Mouse (Mus musculus) embryonic facial prominence, embryonic 11.5 days (tissue): ENCODE results near the gene Cpa4. TPM values are rescaled to one million over a fixed set of nuclear protein-coding genes. Genes with fewer than 3 reads are reported as not detected.

Experiments used
- ATAC-seq: fragments of 200-750 bp; cut with Nextera tagmentation; replicated peaks from 2 replicates; pipeline ENCODE4 v1.8.0; 2017; ENCODE audit warnings: low read depth; ENCODE audit not compliant: insufficient number of reproducible peaks, low FRiP score, low TSS enrichment
- DNase-seq: peaks from one replicate; pipeline ENCODE4 v3.0.0-alpha.2; 2015; ENCODE audit warnings: low spot score
- H3K27ac ChIP-seq: fragments of 300-500 bp; sonication (generic); replicated peaks from 2 replicates; pipeline ENCODE4 v1.5.1; 2014; ENCODE audit warnings: mild to moderate bottlenecking, low read depth, low read length, control low read depth
- H3K27me3 ChIP-seq: fragments of 300-500 bp; sonication (generic); 2 replicates; pipeline ENCODE4 v1.6.1; 2014; ENCODE audit warnings: mild to moderate bottlenecking, low read length, moderate library complexity, mixed read lengths; ENCODE audit not compliant: control insufficient read depth, insufficient read depth
- H3K36me3 ChIP-seq: fragments of 300-500 bp; sonication (generic); replicated peaks from 2 replicates; pipeline ENCODE4 v1.6.1; 2014; ENCODE audit warnings: low read depth, mild to moderate bottlenecking, low read length, moderate library complexity, mixed read lengths; ENCODE audit not compliant: control insufficient read depth, insufficient read depth
- H3K4me1 ChIP-seq: fragments of 300-500 bp; sonication (generic); 2 replicates; pipeline ENCODE4 v1.6.1; 2014; ENCODE audit warnings: low read length, mixed read lengths; ENCODE audit not compliant: control insufficient read depth, insufficient read depth
- H3K4me2 ChIP-seq: fragments of 300-500 bp; sonication (generic); 2 replicates; pipeline ENCODE4 v1.6.1; 2014; ENCODE audit warnings: low read depth, mild to moderate bottlenecking, control low read depth, low read length, moderate library complexity
- H3K4me3 ChIP-seq: fragments of 300-500 bp; sonication (generic); 2 replicates; pipeline ENCODE4 v1.5.1; 2014; ENCODE audit warnings: low read depth, low read length, control low read depth
- H3K9ac ChIP-seq: fragments of 300-500 bp; sonication (generic); replicated peaks from 2 replicates; pipeline ENCODE4 v1.6.1; 2014; ENCODE audit warnings: mild to moderate bottlenecking, control low read depth, low read length
- H3K9me3 ChIP-seq: fragments of 300-500 bp; sonication (generic); replicated peaks from 2 replicates; pipeline ENCODE4 v1.6.1; 2016; ENCODE audit warnings: mild to moderate bottlenecking, low read length, inconsistent platforms, mixed read lengths; ENCODE audit not compliant: control insufficient read depth
- WGBS: fragments of 180-500 bp; shearing (Covaris S2); extraction: QIAGEN DNeasy Blood & Tissue Kit; methylation state at CpG from one replicate; pipeline ENCODE4 v1.1.7; 2014; 5-methylcytosine and 5-hydroxymethylcytosine counted together
- polyA plus RNA-seq: library from polyadenylated mRNA; unstranded; fragments of >200 nt; fragmentation: Nextera tagmentation; extraction: Ambion mirVana; gene quantifications from 2 replicates; pipeline ENCODE4 v1.2.1, GENCODE M21; 2014

The Cpa4 gene
- polyA plus RNA-seq, 1 experiment from 2014 or later, result 1.4 TPM

GRCm38 (mm10) chr6:30547656-30548306 is 20.4 kb upstream of the Cpa4 start:
- H3K27me3 ChIP-seq, result no peaks in the 10 kb centered on the region
- no peak for ATAC-seq
- no peak overlapping the region for H3K4me2 ChIP-seq
- WGBS, result 22% methylated on average over 9 of the region's 9 CpGs
- H3K4me1 ChIP-seq, result peaks cover 2% of the 10 kb centered on the region
- no peaks in the 10 kb centered on the region for H3K9me3 ChIP-seq
- H3K36me3 ChIP-seq, result no peaks in the 10 kb centered on the region
- H3K4me3 ChIP-seq, result no peak overlapping the region
- peak overlapping the region; percentile 93 for H3K27ac ChIP-seq
- DNase-seq, result no peak
- peak overlapping the region; percentile 33 for H3K9ac ChIP-seq

GRCm38 (mm10) chr6:30549231-30549761 is 18.9 kb upstream of the Cpa4 start:
- H3K36me3 ChIP-seq, result no peaks in the 10 kb centered on the region
- H3K27ac ChIP-seq, result peak overlapping the region; percentile 93
- H3K4me3 ChIP-seq, result no peak overlapping the region
- H3K9ac ChIP-seq, result peak overlapping the region; percentile 32
- no peaks in the 10 kb centered on the region for H3K9me3 ChIP-seq
- H3K4me1 ChIP-seq, result peaks cover 2% of the 10 kb centered on the region
- DNase-seq (peak; percentile 92), ATAC-seq (peak; percentile 78)
- H3K27me3 ChIP-seq, result no peaks in the 10 kb centered on the region
- 2% methylated on average over 15 of the region's 15 CpGs for WGBS
- peak overlapping the region; percentile 8; the same call in 1 of the 2 replicates for H3K4me2 ChIP-seq

DNA sequence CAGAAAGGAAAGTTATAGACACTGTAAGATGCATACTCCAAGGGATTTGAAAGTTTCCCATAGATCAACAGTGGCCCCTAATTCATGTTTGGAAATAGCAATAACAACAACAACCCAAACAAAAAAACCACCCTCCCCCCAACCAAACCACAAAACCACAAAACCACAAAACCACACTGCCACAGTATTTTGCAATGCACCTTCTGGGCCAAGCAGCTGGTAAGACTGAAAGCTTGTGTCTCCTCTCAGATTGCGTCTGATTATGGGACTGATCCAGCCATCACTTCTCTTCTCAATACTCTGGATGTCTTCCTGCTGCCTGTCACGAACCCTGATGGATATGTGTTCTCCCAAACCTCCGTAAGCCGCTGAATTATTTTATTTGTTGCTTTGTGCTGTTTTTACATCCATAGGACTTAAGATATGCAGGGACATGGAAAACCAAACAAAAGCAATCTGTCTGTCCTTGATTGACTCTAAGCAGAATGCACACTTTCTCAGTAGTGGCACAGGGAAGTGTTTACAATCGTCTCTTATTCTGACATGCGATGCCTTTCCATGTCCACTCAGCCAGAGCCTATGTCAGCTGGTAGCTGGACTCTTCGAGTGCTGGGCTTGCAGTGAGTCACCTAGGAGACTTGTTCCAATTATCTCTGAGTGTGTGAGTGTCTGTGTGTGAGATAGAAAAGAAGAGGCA is 17.5 kb upstream of the Cpa4 start:
- Histone ChIP-seq H3K4me3 (no peak overlapping the region), H3K4me2 (no peak overlapping the region), H3K27ac (no peak overlapping the region), H3K9me3 (no peaks in the 10 kb centered on the region), H3K36me3 (no peaks in the 10 kb centered on the region), H3K9ac (no peak overlapping the region), H3K4me1 (peaks cover 2% of the 10 kb centered on the region), H3K27me3 (no peaks in the 10 kb centered on the region)
- DNase-seq (no peak), ATAC-seq (no peak)
- 76% methylated on average over 7 of the region's 7 CpGs for WGBS

DNA sequence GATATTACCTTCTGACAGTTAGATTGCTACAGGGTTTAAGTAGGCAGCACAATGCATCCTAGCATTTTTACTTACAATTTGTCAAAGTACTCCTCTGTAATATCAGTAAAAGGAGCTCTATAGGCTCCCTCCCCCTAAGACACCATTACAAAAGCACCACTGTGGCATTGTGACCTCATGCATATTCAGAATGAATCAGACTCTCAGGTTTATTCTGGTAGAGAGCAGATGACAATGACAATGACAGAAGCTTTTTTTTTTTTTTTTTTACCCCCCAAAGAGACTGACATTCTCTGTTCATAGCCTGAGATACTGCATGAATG is 17.0 kb upstream of the Cpa4 start:
- Histone ChIP-seq H3K4me1 (peaks cover 2% of the 10 kb centered on the region), H3K9me3 (no peaks in the 10 kb centered on the region), H3K9ac (no peak overlapping the region), H3K27ac (no peak overlapping the region), H3K27me3 (no peaks in the 10 kb centered on the region), H3K36me3 (no peaks in the 10 kb centered on the region), H3K4me3 (no peak overlapping the region), H3K4me2 (no peak overlapping the region)
- ATAC-seq (no peak), DNase-seq (no peak)

DNA sequence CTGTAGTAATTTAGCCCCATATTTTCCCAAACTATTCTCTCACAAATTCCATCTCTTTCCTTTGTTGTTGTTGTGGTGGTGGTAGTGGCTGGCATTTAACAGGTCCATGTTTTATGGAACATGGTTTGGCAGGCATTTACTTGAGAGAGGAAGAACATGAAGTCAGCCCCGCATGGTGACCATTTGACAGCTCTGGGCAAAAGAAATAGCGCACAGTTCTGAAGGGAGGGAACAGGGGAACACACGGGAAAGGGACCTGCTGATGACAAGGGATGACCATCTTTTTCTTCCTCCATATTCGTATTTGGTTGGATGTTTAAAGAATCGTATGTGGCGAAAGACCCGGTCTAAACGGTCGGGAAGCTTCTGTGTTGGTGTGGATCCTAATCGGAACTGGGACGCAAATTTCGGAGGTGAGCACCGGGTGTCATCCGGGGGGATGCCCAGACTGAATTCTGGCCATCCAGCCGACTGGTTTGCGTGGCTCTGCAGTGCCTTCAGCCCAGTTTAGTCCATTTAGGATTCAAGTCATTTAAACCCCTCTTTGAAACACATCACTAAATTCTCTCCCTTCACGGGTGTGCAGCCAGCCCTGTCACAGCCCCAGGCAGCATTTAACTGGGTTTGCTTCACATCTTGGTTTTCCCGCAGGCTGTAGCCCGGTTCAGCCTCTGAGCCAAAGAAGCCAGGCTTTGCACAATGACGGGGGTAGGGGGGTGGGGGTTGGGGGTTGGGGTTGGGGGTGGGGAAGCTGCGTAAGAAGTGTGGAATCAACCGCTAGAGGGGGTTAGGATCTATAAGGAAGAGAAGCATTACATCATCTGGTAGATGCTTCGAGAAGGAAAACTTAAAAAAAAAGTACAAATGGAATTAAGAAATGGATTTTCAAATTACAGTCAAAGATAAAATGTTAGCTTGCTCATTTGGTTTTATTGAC is 16.3 kb upstream of the Cpa4 start:
- Histone ChIP-seq H3K4me1 (peaks cover 2% of the 10 kb centered on the region; the same call in 1 of the 2 replicates), H3K27me3 (no peaks in the 10 kb centered on the region), H3K4me2 (no peak overlapping the region), H3K9me3 (no peaks in the 10 kb centered on the region), H3K9ac (no peak overlapping the region), H3K4me3 (no peak overlapping the region), H3K36me3 (no peaks in the 10 kb centered on the region), H3K27ac (peak overlapping the region; percentile 37)
- WGBS, result 23% methylated on average over 23 of the region's 23 CpGs
- ATAC-seq (no peak), DNase-seq (peak; percentile 83)

GRCm38 (mm10) chr6:30552628-30553027 is 15.5 kb upstream of the Cpa4 start:
- Histone ChIP-seq H3K36me3 (no peaks in the 10 kb centered on the region), H3K9ac (no peak overlapping the region), H3K9me3 (no peaks in the 10 kb centered on the region), H3K4me2 (no peak overlapping the region), H3K4me1 (peaks cover 2% of the 10 kb centered on the region; the same call in 1 of the 2 replicates), H3K27ac (no peak overlapping the region), H3K27me3 (no peaks in the 10 kb centered on the region), H3K4me3 (no peak overlapping the region)
- WGBS, result 60% methylated on average over 6 of the region's 6 CpGs
- no peak for ATAC-seq
- DNase-seq, result no peak

GRCm38 (mm10) chr6:30553381-30554010 is 14.7 kb upstream of the Cpa4 start:
- Histone ChIP-seq H3K27me3 (no peaks in the 10 kb centered on the region), H3K4me1 (peaks cover under 1% of the 10 kb centered on the region; the same call in 1 of the 2 replicates), H3K36me3 (no peaks in the 10 kb centered on the region), H3K9me3 (no peaks in the 10 kb centered on the region), H3K4me3 (no peak overlapping the region), H3K27ac (no peak overlapping the region), H3K4me2 (no peak overlapping the region), H3K9ac (no peak overlapping the region)
- ATAC-seq (no peak), DNase-seq (no peak)
- 69% methylated on average over 7 of the region's 7 CpGs for WGBS
